In genomic region chr17:33824997-33825330, GRCm38 (mm10) we compare ENCODE assay signal across 8 mouse cellular contexts. TPM values are rescaled to one million over a fixed set of nuclear protein-coding genes. Genes with fewer than 3 reads are reported as not detected.
DNase-seq lines count a peak whose midpoint lies in the region; ATAC-seq and TF ChIP-seq lines count a peak whose summit lies in the region.
"Not testable (repeated sequence)": the region's sequence is repeated elsewhere in the genome, so short reads cannot be mapped to it uniquely, and the experiment has no call there.

No protein-coding gene starts in this region.

- H3K27ac ChIP-seq in CH12.LX (ENCODE audit: insufficient read depth, low read depth); embryonic facial prominence, embryonic 11.5 days (replicated peaks; ENCODE audit: low read depth, low read length): not testable (repeated sequence)
- H3K27ac ChIP-seq in forebrain, postnatal 0 days (ENCODE audit: low read depth, low read length), result peak overlapping the region; percentile 92; the same call in 1 of the 2 replicates
- H3K27ac ChIP-seq in hindbrain, embryonic 13.5 days, result peak overlapping the region; percentile 89
- H3K27ac ChIP-seq in layer of hippocampus, adult 2 months, result peak overlapping the region; percentile 95
- H3K27ac ChIP-seq in liver, embryonic 16.5 days (ENCODE audit: low read length), result peak overlapping the region; percentile 84
- H3K27ac ChIP-seq in midbrain, embryonic 15.5 days, result peak overlapping the region; percentile 83; the same call in 1 of the 2 replicates
- peak overlapping the region; percentile 90 for H3K27ac ChIP-seq in stomach, embryonic 16.5 days (ENCODE audit: low read length)

- not testable (repeated sequence) for TF ChIP-seq EP300 in CH12.LX (IDR thresholded peaks at IDR 0.05; ENCODE audit: low read length)

- H3K9me3 ChIP-seq in CH12.LX (replicated peaks; ENCODE audit: low read length); embryonic facial prominence, embryonic 11.5 days (replicated peaks; ENCODE audit: control insufficient read depth, low read length); forebrain, postnatal 0 days (ENCODE audit: low read length); hindbrain, embryonic 13.5 days; liver, embryonic 16.5 days (replicated peaks; ENCODE audit: control insufficient read depth, low read length); midbrain, embryonic 15.5 days; stomach, embryonic 16.5 days (replicated peaks; ENCODE audit: control insufficient read depth, low read length): not testable (repeated sequence)

- 9% methylated on average over 6 of the region's 6 CpGs for WGBS in embryonic facial prominence, embryonic 11.5 days
- 10% methylated on average over 6 of the region's 6 CpGs for WGBS in forebrain, postnatal 0 days
- 8% methylated on average over 6 of the region's 6 CpGs for WGBS in hindbrain, embryonic 13.5 days
- WGBS in liver, embryonic 16.5 days (ENCODE audit: insufficient replicate concordance), result 3% methylated on average over 6 of the region's 6 CpGs
- 9% methylated on average over 6 of the region's 6 CpGs for WGBS in midbrain, embryonic 15.5 days
- 4% methylated on average over 6 of the region's 6 CpGs for WGBS in stomach, embryonic 16.5 days

- peak overlapping the region; percentile 64 to 73 (median 71) for H3K4me3 ChIP-seq in CH12.LX (replicated peaks in 1 of 3; ENCODE audit: low read depth in 2 of 3, low read length in 2 of 3, poor library complexity in 1 of 3)
- peak overlapping the region; percentile 69 for H3K4me3 ChIP-seq in embryonic facial prominence, embryonic 11.5 days (ENCODE audit: low read depth, low read length)
- peak overlapping the region; percentile 82 for H3K4me3 ChIP-seq in forebrain, postnatal 0 days (ENCODE audit: low read depth, low read length)
- H3K4me3 ChIP-seq in hindbrain, embryonic 13.5 days, result peak overlapping the region; percentile 76
- H3K4me3 ChIP-seq in layer of hippocampus, adult 2 months, result peak overlapping the region; percentile 63
- H3K4me3 ChIP-seq in liver, embryonic 16.5 days (ENCODE audit: low read depth, low read length), result peak overlapping the region; percentile 87
- H3K4me3 ChIP-seq in midbrain, embryonic 15.5 days, result peak overlapping the region; percentile 91
- peak overlapping the region; percentile 83 for H3K4me3 ChIP-seq in stomach, embryonic 16.5 days (replicated peaks; ENCODE audit: low read length)

- DNase-seq in CH12.LX (ENCODE audit: extremely low read depth); embryonic facial prominence, embryonic 11.5 days (ENCODE audit: low spot score); forebrain, postnatal 0 days; layer of hippocampus, adult 2 months (ENCODE audit: low spot score in 2 of 2): not testable (repeated sequence)

- dilution Hi-C loops in CH12.LX (cut with MboI; ENCODE audit: extremely low pct_ligation_motif_present, extremely low pct_unique_long_range_greater_than_20kb, low sequenced_read_pairs), result not testable (repeated sequence)

- in situ Hi-C loops in CH12.LX (cut with MboI; ENCODE audit: low pct_ligation_motif_present, low pct_unique_long_range_greater_than_20kb, low sequenced_read_pairs), result not testable (repeated sequence)

- H3K36me3 ChIP-seq in CH12.LX (replicated peaks in 1 of 2; ENCODE audit: control insufficient read depth in 1 of 2, insufficient read depth in 1 of 2, low read length in 1 of 2), result peaks cover 36 to 71% of the 10 kb centered on the region in 2 experiments
- not testable (repeated sequence) for H3K36me3 ChIP-seq in embryonic facial prominence, embryonic 11.5 days (replicated peaks; ENCODE audit: control insufficient read depth, insufficient read depth, low read depth, low read length)
- H3K36me3 ChIP-seq in forebrain, postnatal 0 days (ENCODE audit: insufficient read depth), result peaks cover 33% of the 10 kb centered on the region
- peaks cover 40% of the 10 kb centered on the region for H3K36me3 ChIP-seq in hindbrain, embryonic 13.5 days
- H3K36me3 ChIP-seq in liver, embryonic 16.5 days (ENCODE audit: control insufficient read depth, insufficient read depth), result peaks cover 27% of the 10 kb centered on the region
- peaks cover 25% of the 10 kb centered on the region for H3K36me3 ChIP-seq in midbrain, embryonic 15.5 days (replicated peaks)
- peaks cover 18% of the 10 kb centered on the region for H3K36me3 ChIP-seq in stomach, embryonic 16.5 days (ENCODE audit: control insufficient read depth, insufficient read depth, low read length)

- H3K4me2 ChIP-seq in CH12.LX (ENCODE audit: insufficient read depth, low read depth, poor library complexity, severe bottlenecking), result peak overlapping the region; percentile 80; the same call in 1 of the 2 replicates
- peak overlapping the region; percentile 64 for H3K4me2 ChIP-seq in embryonic facial prominence, embryonic 11.5 days (ENCODE audit: low read depth, low read length)
- H3K4me2 ChIP-seq in forebrain, postnatal 0 days (ENCODE audit: low read depth), result peak overlapping the region; percentile 66
- peak overlapping the region; percentile 78 for H3K4me2 ChIP-seq in hindbrain, embryonic 13.5 days
- peak overlapping the region; percentile 84 for H3K4me2 ChIP-seq in liver, embryonic 16.5 days (ENCODE audit: low read depth, low read length)
- peak overlapping the region; percentile 75 for H3K4me2 ChIP-seq in midbrain, embryonic 15.5 days
- H3K4me2 ChIP-seq in stomach, embryonic 16.5 days (ENCODE audit: low read depth, low read length), result peak overlapping the region; percentile 86

- TF ChIP-seq CTCF in CH12.LX (conservative IDR thresholded peaks at IDR 0.05 in 1 of 2, IDR thresholded peaks at IDR 0.05 in 1 of 2; ENCODE audit: low read depth in 2 of 2, low read length in 2 of 2); forebrain, postnatal 0 days (IDR thresholded peaks at IDR 0.05; ENCODE audit: low read depth); layer of hippocampus, adult 2 months (conservative IDR thresholded peaks at IDR 0.05): not testable (repeated sequence)

- not testable (repeated sequence) for TF ChIP-seq RAD21 in CH12.LX (IDR thresholded peaks at IDR 0.05; ENCODE audit: low read depth, low read length)

- peaks cover 51% of the 10 kb centered on the region for H3K79me2 ChIP-seq in CH12.LX (replicated peaks; ENCODE audit: control insufficient read depth, extremely low read depth, insufficient read depth, poor library complexity, severe bottlenecking)

- peaks cover 11 to 49% of the 10 kb centered on the region in 2 experiments for H3K4me1 ChIP-seq in CH12.LX (ENCODE audit: control insufficient read depth in 1 of 2, insufficient read depth in 2 of 2)
- not testable (repeated sequence) for H3K4me1 ChIP-seq in embryonic facial prominence, embryonic 11.5 days (ENCODE audit: control insufficient read depth, insufficient read depth, low read length)
- H3K4me1 ChIP-seq in forebrain, postnatal 0 days (ENCODE audit: insufficient read depth), result peaks cover 13% of the 10 kb centered on the region
- peaks cover 51% of the 10 kb centered on the region for H3K4me1 ChIP-seq in hindbrain, embryonic 13.5 days (replicated peaks)
- H3K4me1 ChIP-seq in liver, embryonic 16.5 days (ENCODE audit: control insufficient read depth, low read depth, low read length), result peaks cover 36% of the 10 kb centered on the region
- peaks cover 49% of the 10 kb centered on the region for H3K4me1 ChIP-seq in midbrain, embryonic 15.5 days
- peaks cover 28% of the 10 kb centered on the region for H3K4me1 ChIP-seq in stomach, embryonic 16.5 days (ENCODE audit: control insufficient read depth, insufficient read depth, low read length)

- not testable (repeated sequence) for ATAC-seq in embryonic facial prominence, embryonic 11.5 days (replicated peaks; ENCODE audit: insufficient number of reproducible peaks, low FRiP score, low TSS enrichment, low read depth); forebrain, postnatal 0 days; hindbrain, embryonic 13.5 days (ENCODE audit: low FRiP score); liver, embryonic 16.5 days (ENCODE audit: low read depth); midbrain, embryonic 15.5 days (replicated peaks); stomach, embryonic 16.5 days (ENCODE audit: insufficient read depth, low FRiP score)

- H3K27me3 ChIP-seq in CH12.LX (replicated peaks); embryonic facial prominence, embryonic 11.5 days (ENCODE audit: control insufficient read depth, insufficient read depth, low read length); forebrain, postnatal 0 days (ENCODE audit: insufficient read depth, low read length); hindbrain, embryonic 13.5 days; liver, embryonic 16.5 days (ENCODE audit: control insufficient read depth, insufficient read depth, low read depth, low read length); midbrain, embryonic 15.5 days (replicated peaks); stomach, embryonic 16.5 days (ENCODE audit: control insufficient read depth, insufficient read depth, low read length): not testable (repeated sequence)

- not testable (repeated sequence) for TF ChIP-seq POLR2A in CH12.LX (IDR thresholded peaks at IDR 0.05; ENCODE audit: low read depth, low read length)

- peak overlapping the region; percentile 93 for H3K9ac ChIP-seq in CH12.LX (ENCODE audit: insufficient read depth, low read depth)
- H3K9ac ChIP-seq in embryonic facial prominence, embryonic 11.5 days (replicated peaks; ENCODE audit: low read length), result peak overlapping the region; percentile 80
- H3K9ac ChIP-seq in forebrain, postnatal 0 days, result peak overlapping the region; percentile 87
- H3K9ac ChIP-seq in hindbrain, embryonic 13.5 days, result peak overlapping the region; percentile 85
- peak overlapping the region; percentile 84 for H3K9ac ChIP-seq in liver, embryonic 16.5 days (ENCODE audit: low read depth, low read length)
- peak overlapping the region; percentile 59 for H3K9ac ChIP-seq in midbrain, embryonic 15.5 days
- H3K9ac ChIP-seq in stomach, embryonic 16.5 days (ENCODE audit: low read length), result peak overlapping the region; percentile 77

RNA-seq across cellular contexts. Expression of gene Ndufa7, which starts 0.6 kb away (rescaled TPM):
- total RNA-seq in CH12.LX (2012; rRNA removed) (316 and 364 TPM in 2 replicates), CH12.LX (2014; rRNA removed) (168 and 194 TPM in 2 replicates)
- 153 and 164 TPM in 2 replicates for polyA plus RNA-seq in CH12.LX (2012; ENCODE audit: insufficient read length, low read depth)
- polyA plus RNA-seq in embryonic facial prominence, embryonic 11.5 days (2014; fragmentation: Nextera tagmentation; extraction: Ambion mirVana), result 392 and 414 TPM in 2 replicates
- total RNA-seq in forebrain, postnatal 0 days (2014; rRNA removed), result 258 and 291 TPM in 2 replicates
- 529 and 626 TPM in 2 replicates for polyA plus RNA-seq in forebrain, postnatal 0 days (2015; fragmentation: Nextera tagmentation; extraction: Ambion mirVana)
- 497 and 540 TPM in 2 replicates for polyA plus RNA-seq in hindbrain, embryonic 13.5 days (2015; fragmentation: Nextera tagmentation; extraction: Ambion mirVana)
- 100 to 1,000 TPM; 207 to 208 TPM for total RNA-seq in layer of hippocampus, adult 2 months (2021)
- polyA plus RNA-seq in liver, embryonic 16.5 days (2015; fragmentation: Nextera tagmentation; extraction: Ambion mirVana), result 243 and 245 TPM in 2 replicates
- 467 and 476 TPM in 2 replicates for polyA plus RNA-seq in midbrain, embryonic 15.5 days (2015; fragmentation: Nextera tagmentation; extraction: Ambion mirVana)
- polyA plus RNA-seq in stomach, embryonic 16.5 days (2015; fragmentation: Nextera tagmentation; extraction: Ambion mirVana), result 442 and 446 TPM in 2 replicates

RNA-seq across cellular contexts. Expression of gene Rps28, which starts 0.6 kb away (rescaled TPM):
- total RNA-seq in CH12.LX (2012; rRNA removed), result 4,496 and 4,575 TPM in 2 replicates
- total RNA-seq in CH12.LX (2014; rRNA removed), result 696 and 765 TPM in 2 replicates
- polyA plus RNA-seq in CH12.LX (2012; ENCODE audit: insufficient read length, low read depth), result 782 and 837 TPM in 2 replicates
- 824 and 897 TPM in 2 replicates for polyA plus RNA-seq in embryonic facial prominence, embryonic 11.5 days (2014; fragmentation: Nextera tagmentation; extraction: Ambion mirVana)
- 589 and 1,055 TPM in 2 replicates for total RNA-seq in forebrain, postnatal 0 days (2014; rRNA removed)
- 603 and 823 TPM in 2 replicates for polyA plus RNA-seq in forebrain, postnatal 0 days (2015; fragmentation: Nextera tagmentation; extraction: Ambion mirVana)
- polyA plus RNA-seq in hindbrain, embryonic 13.5 days (2015; fragmentation: Nextera tagmentation; extraction: Ambion mirVana), result 683 and 734 TPM in 2 replicates
- total RNA-seq in layer of hippocampus, adult 2 months (2021), result 100 to 1,000 TPM; 723 to 770 TPM
- 389 and 463 TPM in 2 replicates for polyA plus RNA-seq in liver, embryonic 16.5 days (2015; fragmentation: Nextera tagmentation; extraction: Ambion mirVana)
- polyA plus RNA-seq in midbrain, embryonic 15.5 days (2015; fragmentation: Nextera tagmentation; extraction: Ambion mirVana), result 476 TPM in 2 replicates
- polyA plus RNA-seq in stomach, embryonic 16.5 days (2015; fragmentation: Nextera tagmentation; extraction: Ambion mirVana), result 740 and 935 TPM in 2 replicates

RNA-seq across cellular contexts. Expression of gene Kank3, which starts 14.6 kb away (rescaled TPM):
- total RNA-seq in CH12.LX (2012; rRNA removed), result 10.8 and 15.7 TPM in 2 replicates
- 0.50 and 0.81 TPM in 2 replicates for total RNA-seq in CH12.LX (2014; rRNA removed)
- polyA plus RNA-seq in CH12.LX (2012; ENCODE audit: insufficient read length, low read depth), result 0.78 and 1.8 TPM in 2 replicates
- polyA plus RNA-seq in embryonic facial prominence, embryonic 11.5 days (2014; fragmentation: Nextera tagmentation; extraction: Ambion mirVana), result 18.2 and 25.1 TPM in 2 replicates
- total RNA-seq in forebrain, postnatal 0 days (2014; rRNA removed), result 36.5 and 42.7 TPM in 2 replicates
- 35.8 and 43.4 TPM in 2 replicates for polyA plus RNA-seq in forebrain, postnatal 0 days (2015; fragmentation: Nextera tagmentation; extraction: Ambion mirVana)
- polyA plus RNA-seq in hindbrain, embryonic 13.5 days (2015; fragmentation: Nextera tagmentation; extraction: Ambion mirVana), result 37.4 and 40.5 TPM in 2 replicates
- total RNA-seq in layer of hippocampus, adult 2 months (2021), result 10 to 100 TPM; 35.2 to 40.6 TPM
- 10.0 and 13.7 TPM in 2 replicates for polyA plus RNA-seq in liver, embryonic 16.5 days (2015; fragmentation: Nextera tagmentation; extraction: Ambion mirVana)
- 51.5 and 53.4 TPM in 2 replicates for polyA plus RNA-seq in midbrain, embryonic 15.5 days (2015; fragmentation: Nextera tagmentation; extraction: Ambion mirVana)
- polyA plus RNA-seq in stomach, embryonic 16.5 days (2015; fragmentation: Nextera tagmentation; extraction: Ambion mirVana), result 24.8 and 29.0 TPM in 2 replicates

RNA-seq across cellular contexts. Expression of gene Cd320, which starts 17.9 kb away (rescaled TPM):
- total RNA-seq in CH12.LX (2012; rRNA removed) (53.7 and 57.1 TPM in 2 replicates), CH12.LX (2014; rRNA removed) (67.1 and 84.2 TPM in 2 replicates)
- polyA plus RNA-seq in CH12.LX (2012; ENCODE audit: insufficient read length, low read depth), result 45.3 and 50.9 TPM in 2 replicates
- 76.2 and 80.9 TPM in 2 replicates for polyA plus RNA-seq in embryonic facial prominence, embryonic 11.5 days (2014; fragmentation: Nextera tagmentation; extraction: Ambion mirVana)
- total RNA-seq in forebrain, postnatal 0 days (2014; rRNA removed), result 17.2 and 27.5 TPM in 2 replicates
- polyA plus RNA-seq in forebrain, postnatal 0 days (2015; fragmentation: Nextera tagmentation; extraction: Ambion mirVana), result 50.3 and 53.6 TPM in 2 replicates
- polyA plus RNA-seq in hindbrain, embryonic 13.5 days (2015; fragmentation: Nextera tagmentation; extraction: Ambion mirVana), result 59.0 and 60.3 TPM in 2 replicates
- 10 to 100 TPM; 22.6 to 25.0 TPM for total RNA-seq in layer of hippocampus, adult 2 months (2021)
- 11.9 and 12.1 TPM in 2 replicates for polyA plus RNA-seq in liver, embryonic 16.5 days (2015; fragmentation: Nextera tagmentation; extraction: Ambion mirVana)
- polyA plus RNA-seq in midbrain, embryonic 15.5 days (2015; fragmentation: Nextera tagmentation; extraction: Ambion mirVana), result 50.8 and 58.9 TPM in 2 replicates
- polyA plus RNA-seq in stomach, embryonic 16.5 days (2015; fragmentation: Nextera tagmentation; extraction: Ambion mirVana), result 52.0 and 54.0 TPM in 2 replicates

RNA-seq across cellular contexts. Expression of gene Angptl4, which starts 43.3 kb away (rescaled TPM):
- total RNA-seq in CH12.LX (2012; rRNA removed) (8.0 and 9.4 TPM in 2 replicates), CH12.LX (2014; rRNA removed) (11.7 and 12.2 TPM in 2 replicates)
- 6.3 and 6.8 TPM in 2 replicates for polyA plus RNA-seq in CH12.LX (2012; ENCODE audit: insufficient read length, low read depth)
- 44.5 and 48.9 TPM in 2 replicates for polyA plus RNA-seq in embryonic facial prominence, embryonic 11.5 days (2014; fragmentation: Nextera tagmentation; extraction: Ambion mirVana)
- total RNA-seq in forebrain, postnatal 0 days (2014; rRNA removed), result 13.2 and 17.2 TPM in 2 replicates
- polyA plus RNA-seq in forebrain, postnatal 0 days (2015; fragmentation: Nextera tagmentation; extraction: Ambion mirVana), result 24.4 and 25.2 TPM in 2 replicates
- 23.5 and 24.7 TPM in 2 replicates for polyA plus RNA-seq in hindbrain, embryonic 13.5 days (2015; fragmentation: Nextera tagmentation; extraction: Ambion mirVana)
- total RNA-seq in layer of hippocampus, adult 2 months (2021), result 1 to 10 TPM; 4.1 to 4.2 TPM
- 29.3 and 29.6 TPM in 2 replicates for polyA plus RNA-seq in liver, embryonic 16.5 days (2015; fragmentation: Nextera tagmentation; extraction: Ambion mirVana)
- 22.6 and 23.3 TPM in 2 replicates for polyA plus RNA-seq in midbrain, embryonic 15.5 days (2015; fragmentation: Nextera tagmentation; extraction: Ambion mirVana)
- 25.8 and 30.7 TPM in 2 replicates for polyA plus RNA-seq in stomach, embryonic 16.5 days (2015; fragmentation: Nextera tagmentation; extraction: Ambion mirVana)
